Mouse (Mus musculus) MEL (cell line): ENCODE data around the gene Mmd. TPM values are rescaled to one million over a fixed set of nuclear protein-coding genes. Genes with fewer than 3 reads are reported as not detected.
A peak's percentile ranks its signal among the peaks of the same experiment; 100 is the strongest.

Experiments used
- DNase-seq: peaks from one replicate; pipeline ENCODE4 v3.0.0; 2011; ENCODE audit warnings: low read depth, low spot score
- H3K27ac ChIP-seq: 2 replicates; pipeline ENCODE4 v1.5.1; 2012; ENCODE audit warnings: low read depth, mild to moderate bottlenecking, control low read depth, low read length, moderate library complexity; ENCODE audit not compliant: control insufficient read depth
- H3K27me3 ChIP-seq, 2 experiments: fragments of 150-350 bp in 1 of 2; sonication (generic) in 1 of 2; 2 replicates each; pipeline ENCODE4 v1.6.1; 2012; ENCODE audit warnings: low read length in 2 of 2, mild to moderate bottlenecking in 2 of 2, improper control_type of control experiment in 1 of 2, moderate library complexity in 1 of 2; ENCODE audit not compliant: insufficient read depth in 2 of 2, control insufficient read depth in 1 of 2
- H3K36me3 ChIP-seq, 2 experiments: 2 replicates each; pipeline ENCODE4 v1.6.1; 2012 to 2014; ENCODE audit warnings: low read length in 2 of 2, improper control_type of control experiment in 1 of 2, inconsistent platforms in 1 of 2, mild to moderate bottlenecking in 1 of 2; ENCODE audit not compliant: insufficient read depth in 2 of 2, control insufficient read depth in 1 of 2
- H3K4me1 ChIP-seq, 2 experiments: fragments of 150-350 bp in 1 of 2; sonication (generic) in 1 of 2; 2 replicates each; pipeline ENCODE4 v1.6.1; 2012; ENCODE audit warnings: low read length in 2 of 2, improper control_type of control experiment in 1 of 2, mild to moderate bottlenecking in 1 of 2; ENCODE audit not compliant: insufficient read depth in 2 of 2, control insufficient read depth in 1 of 2
- H3K4me3 ChIP-seq, 2 experiments: fragments of 150-350 bp in 1 of 2; sonication (generic) in 1 of 2; 2 replicates each; pipeline ENCODE4 v1.5.1; 2012; ENCODE audit warnings: low read depth in 2 of 2, low read length in 2 of 2, mild to moderate bottlenecking in 2 of 2, moderate library complexity in 2 of 2, control low read depth in 1 of 2, improper control_type of control experiment in 1 of 2; ENCODE audit not compliant: control insufficient read depth in 1 of 2, insufficient read depth in 1 of 2
- H3K79me2 ChIP-seq: 2 replicates; pipeline ENCODE4 v1.6.1; 2012; ENCODE audit warnings: mild to moderate bottlenecking, low read length, moderate library complexity; ENCODE audit not compliant: control insufficient read depth, poor library complexity, insufficient read depth
- H3K9ac ChIP-seq: 2 replicates; pipeline ENCODE4 v1.6.1; 2012; ENCODE audit warnings: low read depth, mild to moderate bottlenecking, control low read depth, low read length, moderate library complexity; ENCODE audit not compliant: control insufficient read depth, poor library complexity, severe bottlenecking
- H3K9me3 ChIP-seq: fragments of 150-350 bp; sonication (generic); replicated peaks from 2 replicates; pipeline ENCODE4 v1.6.1; 2012; ENCODE audit warnings: mild to moderate bottlenecking, low read length, improper control_type of control experiment, moderate library complexity; ENCODE audit not compliant: insufficient read depth
- BHLHE40 ChIP-seq: IDR thresholded peaks from 2 replicates; pipeline ENCODE4 v1.6.1; 2012; ENCODE audit warnings: low read depth, mild to moderate bottlenecking, inconsistent platforms, low read length, improper control_type of control experiment, borderline replicate concordance
- CHD1 ChIP-seq: IDR thresholded peaks from 2 replicates; pipeline ENCODE4 v1.6.1; 2012; ENCODE audit warnings: low read depth, mild to moderate bottlenecking, inconsistent platforms, low read length, improper control_type of control experiment
- CHD2 ChIP-seq: IDR thresholded peaks from 2 replicates; pipeline ENCODE4 v1.6.1; 2011; ENCODE audit warnings: low read length, improper control_type of control experiment
- CTCF ChIP-seq, 3 experiments: IDR thresholded peaks in 2 of 3; conservative IDR thresholded peaks in 1 of 3; 2 replicates each; pipeline ENCODE4 v1.5.1; 2011 to 2012; ENCODE audit warnings: low read length in 3 of 3, low read depth in 2 of 3, mild to moderate bottlenecking in 2 of 3, improper control_type of control experiment in 1 of 3, inconsistent platforms in 1 of 3, mixed read lengths in 1 of 3, moderate library complexity in 1 of 3; ENCODE audit not compliant: control insufficient read depth in 1 of 3, insufficient read depth in 1 of 3, poor library complexity in 1 of 3, severe bottlenecking in 1 of 3
- E2F4 ChIP-seq: IDR thresholded peaks from 2 replicates; pipeline ENCODE4 v1.6.1; 2011; ENCODE audit warnings: low read depth, low read length, improper control_type of control experiment, borderline replicate concordance
- ELF1 ChIP-seq: IDR thresholded peaks from 2 replicates; pipeline ENCODE4 v1.6.1; 2014; ENCODE audit warnings: low read depth, mild to moderate bottlenecking, inconsistent platforms, low read length, improper control_type of control experiment, moderate library complexity
- EP300 ChIP-seq, 2 experiments: IDR thresholded peaks; 2 replicates each; pipeline ENCODE4 v1.6.1; 2011; ENCODE audit warnings: improper control_type of control experiment in 2 of 2, low read length in 2 of 2, low read depth in 1 of 2, mild to moderate bottlenecking in 1 of 2
- ETS1 ChIP-seq: IDR thresholded peaks from 2 replicates; pipeline ENCODE4 v1.6.1; 2012; ENCODE audit warnings: low read depth, mild to moderate bottlenecking, inconsistent platforms, low read length, improper control_type of control experiment, moderate library complexity
- GABPA ChIP-seq: IDR thresholded peaks from 2 replicates; pipeline ENCODE4 v1.6.1; 2012; ENCODE audit warnings: low read depth, mild to moderate bottlenecking, inconsistent platforms, low read length, improper control_type of control experiment, moderate library complexity
- GATA1 ChIP-seq: IDR thresholded peaks from 2 replicates; pipeline ENCODE4 v1.6.1; 2011; ENCODE audit warnings: low read depth, low read length, improper control_type of control experiment
- HCFC1 ChIP-seq: IDR thresholded peaks from 2 replicates; pipeline ENCODE4 v1.6.1; 2012; ENCODE audit warnings: low read depth, mild to moderate bottlenecking, inconsistent platforms, low read length, improper control_type of control experiment, moderate library complexity
- JUND ChIP-seq: IDR thresholded peaks from 2 replicates; pipeline ENCODE4 v1.6.1; 2011; ENCODE audit warnings: low read depth, mild to moderate bottlenecking, improper control_type of control experiment, low read length
- KAT2A ChIP-seq: conservative IDR thresholded peaks from 2 replicates; pipeline ENCODE4 v1.6.1; 2012; ENCODE audit warnings: low read depth, low read length, improper control_type of control experiment, inconsistent platforms
- MAFK ChIP-seq: IDR thresholded peaks from 2 replicates; pipeline ENCODE4 v1.6.1; 2011; ENCODE audit warnings: low read depth, mild to moderate bottlenecking, low read length, improper control_type of control experiment, borderline replicate concordance
- MAX ChIP-seq: IDR thresholded peaks from 2 replicates; pipeline ENCODE4 v1.6.1; 2011; ENCODE audit warnings: low read length, improper control_type of control experiment
- MAZ ChIP-seq: IDR thresholded peaks from 2 replicates; pipeline ENCODE4 v1.6.1; 2012; ENCODE audit warnings: low read depth, mild to moderate bottlenecking, inconsistent platforms, low read length, improper control_type of control experiment
- MEF2A ChIP-seq: IDR thresholded peaks from 2 replicates; pipeline ENCODE4 v1.6.1; 2014; ENCODE audit warnings: low read depth, mild to moderate bottlenecking, inconsistent platforms, low read length, improper control_type of control experiment; ENCODE audit not compliant: poor library complexity, insufficient replicate concordance, severe bottlenecking; ENCODE audit errors: extremely low read depth
- MXI1 ChIP-seq: IDR thresholded peaks from 2 replicates; pipeline ENCODE4 v1.6.1; 2011; ENCODE audit warnings: mild to moderate bottlenecking, low read depth, low read length, improper control_type of control experiment
- MYB ChIP-seq: IDR thresholded peaks from 2 replicates; pipeline ENCODE4 v1.6.1; 2011; ENCODE audit warnings: mild to moderate bottlenecking, low read depth, low read length, improper control_type of control experiment
- MYC ChIP-seq: IDR thresholded peaks from 2 replicates; pipeline ENCODE4 v1.6.1; 2011; ENCODE audit warnings: low read depth, mild to moderate bottlenecking, low read length, improper control_type of control experiment, moderate library complexity
- POLR2A ChIP-seq, 2 experiments: IDR thresholded peaks; 2 replicates each; pipeline ENCODE4 v1.6.1; 2011 to 2012; ENCODE audit warnings: low read length in 2 of 2, mild to moderate bottlenecking in 2 of 2, control low read depth in 1 of 2, improper control_type of control experiment in 1 of 2, low read depth in 1 of 2, moderate library complexity in 1 of 2; ENCODE audit not compliant: control insufficient read depth in 1 of 2, insufficient read depth in 1 of 2, poor library complexity in 1 of 2
- POLR2AphosphoS2 ChIP-seq: IDR thresholded peaks from 2 replicates; pipeline ENCODE4 v1.6.1; 2011; ENCODE audit warnings: low read length, improper control_type of control experiment
- POLR2AphosphoS5 ChIP-seq: IDR thresholded peaks from 2 replicates; pipeline ENCODE4 v1.6.1; 2012; ENCODE audit warnings: low read depth, borderline replicate concordance, mild to moderate bottlenecking, inconsistent platforms, low read length, moderate library complexity, mixed read lengths
- RAD21 ChIP-seq: IDR thresholded peaks from 2 replicates; pipeline ENCODE4 v1.6.1; 2011; ENCODE audit warnings: mild to moderate bottlenecking, low read depth, low read length, improper control_type of control experiment
- RCOR1 ChIP-seq: IDR thresholded peaks from 2 replicates; pipeline ENCODE4 v1.6.1; 2012; ENCODE audit warnings: low read depth, mild to moderate bottlenecking, inconsistent platforms, low read length, improper control_type of control experiment
- SIN3A ChIP-seq: IDR thresholded peaks from 2 replicates; pipeline ENCODE4 v1.6.1; 2012; ENCODE audit warnings: low read length, improper control_type of control experiment, inconsistent platforms
- SMC3 ChIP-seq: IDR thresholded peaks from 2 replicates; pipeline ENCODE4 v1.6.1; 2011; ENCODE audit warnings: low read depth, low read length, improper control_type of control experiment
- TAL1 ChIP-seq: IDR thresholded peaks from 2 replicates; pipeline ENCODE4 v1.6.1; 2012; ENCODE audit warnings: mild to moderate bottlenecking, inconsistent platforms, low read length, moderate library complexity, mixed read lengths
- TBP ChIP-seq: IDR thresholded peaks from 2 replicates; pipeline ENCODE4 v1.8.0; 2011; ENCODE audit warnings: low read depth, low read length, improper control_type of control experiment
- TCF12 ChIP-seq: IDR thresholded peaks from 2 replicates; pipeline ENCODE4 v1.6.1; 2014; ENCODE audit warnings: low read depth, mild to moderate bottlenecking, inconsistent platforms, low read length, improper control_type of control experiment, moderate library complexity
- USF1 ChIP-seq: IDR thresholded peaks from 2 replicates; pipeline ENCODE4 v1.6.1; 2014; ENCODE audit warnings: low read depth, mild to moderate bottlenecking, inconsistent platforms, low read length, improper control_type of control experiment, moderate library complexity
- USF2 ChIP-seq, 2 experiments: IDR thresholded peaks; 2 replicates each; pipeline ENCODE4 v1.6.1; 2011 to 2012; ENCODE audit warnings: improper control_type of control experiment in 2 of 2, low read length in 2 of 2, borderline replicate concordance in 1 of 2, inconsistent platforms in 1 of 2, low read depth in 1 of 2, mild to moderate bottlenecking in 1 of 2; ENCODE audit not compliant: insufficient read depth in 1 of 2
- ZC3H11A ChIP-seq: IDR thresholded peaks from 2 replicates; pipeline ENCODE4 v1.6.1; 2012; ENCODE audit warnings: low read depth, mild to moderate bottlenecking, inconsistent platforms, low read length, improper control_type of control experiment
- ZKSCAN1 ChIP-seq: IDR thresholded peaks from 2 replicates; pipeline ENCODE4 v1.6.1; 2012; ENCODE audit warnings: low read depth, mild to moderate bottlenecking, inconsistent platforms, low read length, improper control_type of control experiment, moderate library complexity
- ZMIZ1 ChIP-seq: IDR thresholded peaks from 2 replicates; pipeline ENCODE4 v1.6.1; 2012; ENCODE audit warnings: low read depth, mild to moderate bottlenecking, inconsistent platforms, low read length, improper control_type of control experiment, moderate library complexity
- ZNF384 ChIP-seq: IDR thresholded peaks from 2 replicates; pipeline ENCODE4 v1.6.1; 2012; ENCODE audit warnings: low read depth, mild to moderate bottlenecking, inconsistent platforms, low read length, improper control_type of control experiment
- polyA plus RNA-seq, 2 experiments: library from polyadenylated mRNA; stranded (reverse) in 1 of 2; unstranded in 1 of 2; fragments of >175 nt in 1 of 2; fragments of >200 nt in 1 of 2; gene quantifications; 2 replicates each; pipeline versions ENCODE4 v1.2.1 to v1.2.4; 2012; ENCODE audit warnings: low replicate concordance in 2 of 2, low read depth in 1 of 2; ENCODE audit not compliant: insufficient read length in 2 of 2, insufficient read depth in 1 of 2, missing spikeins in 1 of 2
- total RNA-seq: library from RNA; depleted of rRNA; stranded (reverse); fragments of 300-350 nt; gene quantifications from 2 replicates; pipeline ENCODE4 v1.2.3, GENCODE M21; 2012; rRNA removed

The Mmd gene
- total RNA-seq (7.1 and 7.4 TPM in 2 replicates), polyA plus RNA-seq (10 to 100 TPM in 1 of 2 experiments, not detected in 1; 15.5 TPM)

GRCm38 (mm10) chr11:90249025-90249650, at the start of gene Mmd:
TSS of gene Mmd (plus strand) at chr11:90249456.
- H3K4me3 ChIP-seq = peak within 1 kb of the TSS; percentile 72 to 93
- H3K4me1 ChIP-seq = peaks cover 10 to 18% of the 10 kb centered on the region in 2 experiments
- peak; percentile 100 for DNase-seq
- peaks cover 0 to 15% of the 10 kb centered on the region in 2 experiments; a peak in 2 of 4 replicates for H3K36me3 ChIP-seq
- peaks cover 5% of the 10 kb centered on the region for H3K79me2 ChIP-seq
- H3K9me3 ChIP-seq = no peaks in the 10 kb centered on the region
- peaks cover 0 to 3% of the 10 kb centered on the region in 2 experiments; a peak in 2 of 4 replicates for H3K27me3 ChIP-seq
- peak within 1 kb of the TSS; percentile 90 for H3K9ac ChIP-seq
- H3K27ac ChIP-seq = peak within 1 kb of the TSS; percentile 55
- TF ChIP-seq CHD2 = no peak
- no peak for TF ChIP-seq RAD21
- no peak for TF ChIP-seq GABPA
- peak; percentile 57; the same call in 1 of the 2 replicates for TF ChIP-seq HCFC1
- TF ChIP-seq GATA1 = peak; percentile 90
- peak; percentile 49; the same call in 1 of the 2 replicates for TF ChIP-seq BHLHE40
- peak; percentile 79 to 83 for TF ChIP-seq EP300 (IDR thresholded peaks at IDR 0.05; ENCODE audit: low read depth in 1 of 2, low read length in 2 of 2)
- TF ChIP-seq ELF1 = peak; percentile 88
- TF ChIP-seq E2F4 = no peak
- no peak for TF ChIP-seq ZC3H11A
- TF ChIP-seq ZNF384 = no peak
- no peak for TF ChIP-seq USF2 (IDR thresholded peaks at IDR 0.05; ENCODE audit: borderline replicate concordance in 1 of 2, insufficient read depth in 1 of 2, low read depth in 1 of 2, low read length in 2 of 2)
- no peak for TF ChIP-seq KAT2A
- no peak for TF ChIP-seq MYC
- no peak for TF ChIP-seq USF1
- TF ChIP-seq SMC3 = no peak
- TF ChIP-seq MXI1 = 0 out of 2 replicates have a peak, but pooled peaks have one; percentile 7
- TF ChIP-seq MAZ = 0 out of 2 replicates have a peak, but pooled peaks have one; percentile 21
- peak; percentile 79 for TF ChIP-seq POLR2A (IDR thresholded peaks at IDR 0.05; ENCODE audit: control insufficient read depth in 1 of 2, insufficient read depth in 1 of 2, low read depth in 1 of 2, low read length in 2 of 2, poor library complexity in 1 of 2)
- no peak for TF ChIP-seq JUND
- TF ChIP-seq MYB = no peak
- TF ChIP-seq SIN3A = peak; percentile 81
- no peak for TF ChIP-seq MAX
- TF ChIP-seq CHD1 = no peak
- no peak for TF ChIP-seq CTCF (IDR thresholded peaks at IDR 0.05 in 2 of 3, conservative IDR thresholded peaks at IDR 0.05 in 1 of 3; ENCODE audit: control insufficient read depth in 1 of 3, insufficient read depth in 1 of 3, low read depth in 2 of 3, low read length in 3 of 3, poor library complexity in 1 of 3, severe bottlenecking in 1 of 3)
- TF ChIP-seq POLR2AphosphoS5 = no peak
- peak; percentile 78 for TF ChIP-seq RCOR1
- TF ChIP-seq TBP = peak; percentile 79
- TF ChIP-seq POLR2AphosphoS2 = no peak
- peak; percentile 96 for TF ChIP-seq ETS1
- TF ChIP-seq ZMIZ1 = no peak
- no peak for TF ChIP-seq MAFK
- TF ChIP-seq ZKSCAN1 = no peak
- TF ChIP-seq TAL1 = peak; percentile 64
- TF ChIP-seq TCF12 = peak; percentile 85
- no peak for TF ChIP-seq MEF2A
